Mouse (Mus musculus): ENCODE data around the gene Olfr1229. TPM values are rescaled to one million over a fixed set of nuclear protein-coding genes. Genes with fewer than 3 reads are reported as not detected.

The Olfr1229 gene
- polyA plus RNA-seq (2012; rRNA removed): not detected in 2 replicates

- no peak for DNase-seq (ENCODE audit: extremely low spot score in 1 of 2, low spot score in 1 of 2)
These were observed at the start of gene Olfr1229 for GRCm38 (mm10) chr2:89287914-89288313. Gene Olfr1229 (minus strand): TSS chr2:89288014.

GRCm38 (mm10) chr2:89329575-89329974 lies 41.8 kb upstream of the Olfr1229 start, which contains the start of gene Olfr1232:
Gene Olfr1232 (minus strand): TSS chr2:89329675.
- no peak for DNase-seq (ENCODE audit: extremely low spot score in 1 of 2, low spot score in 1 of 2)

- DNase-seq (ENCODE audit: extremely low spot score in 1 of 2, low spot score in 1 of 2): no peak
These were observed 19.2 kb upstream of the Olfr1229 start, which contains the start of gene Olfr1231 for GRCm38 (mm10) chr2:89306974-89307373. Gene Olfr1231 (minus strand): TSS chr2:89307074.

- no peak for DNase-seq (ENCODE audit: extremely low spot score in 1 of 2, low spot score in 1 of 2)
These were observed 9.4 kb upstream of the Olfr1229 start, which contains the start of gene Olfr1230 for GRCm38 (mm10) chr2:89297168-89297567. Gene Olfr1230 (minus strand): TSS chr2:89297268.

- no peak for DNase-seq (ENCODE audit: extremely low spot score in 1 of 2, low spot score in 1 of 2)
These were observed 33.9 kb downstream of the Olfr1229 start, which contains the start of gene Olfr1228 for GRCm38 (mm10) chr2:89253962-89254361. Gene Olfr1228 (minus strand): TSS chr2:89254062.

Other genes starting within 250 kb of the Olfr1229 start
- gene Olfr1218, start 226.8 kb downstream of the Olfr1229 start, polyA plus RNA-seq (2012; rRNA removed): not detected in 2 replicates
- not detected in 2 replicates for gene Olfr1219, start 204.5 kb downstream of the Olfr1229 start, polyA plus RNA-seq (2012; rRNA removed)
- not detected in 2 replicates for gene Olfr1220, start 181.2 kb downstream of the Olfr1229 start, polyA plus RNA-seq (2012; rRNA removed)
- not detected in 2 replicates for gene Olfr1221, start 170.7 kb downstream of the Olfr1229 start, polyA plus RNA-seq (2012; rRNA removed)
- not detected in 2 replicates for gene Olfr1222, start 155.0 kb downstream of the Olfr1229 start, polyA plus RNA-seq (2012; rRNA removed)
- not detected in 2 replicates for gene Olfr1223, start 136.5 kb downstream of the Olfr1229 start, polyA plus RNA-seq (2012; rRNA removed)
- gene Olfr1224-ps1, start 123.9 kb downstream of the Olfr1229 start, polyA plus RNA-seq (2012; rRNA removed): not detected in 2 replicates
- gene Olfr1225, start 113.3 kb downstream of the Olfr1229 start, polyA plus RNA-seq (2012; rRNA removed): not detected in 2 replicates
- 0.02 TPM in 1 of 2 replicates, not detected in the other for gene Olfr1226, start 88.0 kb downstream of the Olfr1229 start, polyA plus RNA-seq (2012; rRNA removed)
- gene Olfr1228, start 34.0 kb downstream of the Olfr1229 start, polyA plus RNA-seq (2012; rRNA removed): 0.12 TPM in 1 of 2 replicates, not detected in the other
- not detected in 2 replicates for gene Olfr1230, start 9.3 kb upstream of the Olfr1229 start, polyA plus RNA-seq (2012; rRNA removed)
- not detected in 2 replicates for gene Olfr1231, start 19.1 kb upstream of the Olfr1229 start, polyA plus RNA-seq (2012; rRNA removed)
- not detected in 2 replicates for gene Olfr1232, start 41.7 kb upstream of the Olfr1229 start, polyA plus RNA-seq (2012; rRNA removed)
- gene Olfr1233, start 54.4 kb upstream of the Olfr1229 start, polyA plus RNA-seq (2012; rRNA removed): not detected in 2 replicates
- not detected in 2 replicates for gene Olfr1234, start 76.9 kb upstream of the Olfr1229 start, polyA plus RNA-seq (2012; rRNA removed)
- not detected in 2 replicates for gene Olfr1238, start 121.7 kb upstream of the Olfr1229 start, polyA plus RNA-seq (2012; rRNA removed)
- gene Olfr1239, start 132.4 kb upstream of the Olfr1229 start, polyA plus RNA-seq (2012; rRNA removed): not detected in 2 replicates
- gene Olfr1240, start 155.0 kb upstream of the Olfr1229 start, polyA plus RNA-seq (2012; rRNA removed): 0.06 TPM in 1 of 2 replicates, not detected in the other
- not detected in 2 replicates for gene Olfr1241, start 199.1 kb upstream of the Olfr1229 start, polyA plus RNA-seq (2012; rRNA removed)
- not detected in 2 replicates for gene Olfr1242, start 210.3 kb upstream of the Olfr1229 start, polyA plus RNA-seq (2012; rRNA removed)
- gene Olfr1243, start 243.5 kb upstream of the Olfr1229 start, polyA plus RNA-seq (2012; rRNA removed): not detected in 2 replicates